Mouse (Mus musculus): ENCODE measurements around the gene Kdm6a. TPM values are rescaled to one million over a fixed set of nuclear protein-coding genes. Genes with fewer than 3 reads are reported as not detected.

The Kdm6a gene
- 9.0 and 9.6 TPM in 2 replicates for polyA plus RNA-seq (2015; fragmentation: Nextera tagmentation; extraction: Ambion mirVana)

- peak within 1 kb of the TSS; percentile 64 for H3K4me2 ChIP-seq (replicated peaks; ENCODE audit: low read depth)
- no peaks in the 10 kb centered on the region for H3K9me3 ChIP-seq (ENCODE audit: control insufficient read depth, low read length)
- WGBS: under 1% methylated on average over 45 of the region's 50 CpGs
- peak within 1 kb of the TSS; percentile 95 for H3K27ac ChIP-seq (replicated peaks)
- peak within 1 kb of the TSS; percentile 91 for H3K9ac ChIP-seq (ENCODE audit: low read length)
- H3K4me3 ChIP-seq (ENCODE audit: low read depth, low read length): peak within 1 kb of the TSS; percentile 83
- H3K36me3 ChIP-seq (ENCODE audit: control insufficient read depth, insufficient read depth, low read length): no peaks in the 10 kb centered on the region
- H3K27me3 ChIP-seq (ENCODE audit: control insufficient read depth, insufficient read depth, low read length): no peaks in the 10 kb centered on the region
- peak; percentile 98 for ATAC-seq (ENCODE audit: low FRiP score, low TSS enrichment)
- no peaks in the 10 kb centered on the region for H3K4me1 ChIP-seq (replicated peaks; ENCODE audit: control insufficient read depth, insufficient read depth)
- DNase-seq (ENCODE audit: low spot score): peak; percentile 98
- no peak for TF ChIP-seq EP300 (optimal IDR thresholded peaks at IDR 0.05)
- no peak for TF ChIP-seq CTCF (IDR thresholded peaks at IDR 0.05; ENCODE audit: low read depth)
Observed at GRCm38 (mm10) chrX:18162192-18162857, at the start of gene Kdm6a. Kdm6a (plus strand) TSS chrX:18162575.

GRCm38 (mm10) chrX:18145557-18145956 is 16.8 kb upstream of the Kdm6a start, which contains the start of gene Dusp21:
Dusp21 (plus strand) TSS chrX:18145857.
- H3K4me2 ChIP-seq (replicated peaks; ENCODE audit: low read depth): no peak within 1 kb of the TSS
- H3K9me3 ChIP-seq (ENCODE audit: control insufficient read depth, low read length): no peaks in the 10 kb centered on the region
- H3K9ac ChIP-seq (ENCODE audit: low read length): no peak within 1 kb of the TSS
- no peaks in the 10 kb centered on the region for H3K27me3 ChIP-seq (ENCODE audit: control insufficient read depth, insufficient read depth, low read length)
- no peak for ATAC-seq (ENCODE audit: low FRiP score, low TSS enrichment)
- H3K4me1 ChIP-seq (replicated peaks; ENCODE audit: control insufficient read depth, insufficient read depth): no peaks in the 10 kb centered on the region
- no peak for TF ChIP-seq EP300 (optimal IDR thresholded peaks at IDR 0.05)
- no peak for TF ChIP-seq CTCF (IDR thresholded peaks at IDR 0.05; ENCODE audit: low read depth)
- H3K36me3 ChIP-seq (ENCODE audit: control insufficient read depth, insufficient read depth, low read length): no peaks in the 10 kb centered on the region
- no peak within 1 kb of the TSS for H3K4me3 ChIP-seq (ENCODE audit: low read depth, low read length)
- WGBS: 88% methylated on average over 1 of the region's 1 CpGs
- no peak within 1 kb of the TSS for H3K27ac ChIP-seq (replicated peaks)
- DNase-seq (ENCODE audit: low spot score): no peak

- Histone ChIP-seq H3K27ac (replicated peaks) (no peak overlapping the region), H3K4me1 (replicated peaks; ENCODE audit: control insufficient read depth, insufficient read depth) (no peaks in the 10 kb centered on the region), H3K27me3 (ENCODE audit: control insufficient read depth, insufficient read depth, low read length) (no peaks in the 10 kb centered on the region), H3K36me3 (ENCODE audit: control insufficient read depth, insufficient read depth, low read length) (no peaks in the 10 kb centered on the region), H3K9me3 (ENCODE audit: control insufficient read depth, low read length) (no peaks in the 10 kb centered on the region), H3K9ac (ENCODE audit: low read length) (no peak overlapping the region), H3K4me3 (ENCODE audit: low read depth, low read length) (no peak overlapping the region; the same call in 1 of the 2 replicates), H3K4me2 (replicated peaks; ENCODE audit: low read depth) (no peak overlapping the region; the same call in 1 of the 2 replicates)
- WGBS: 70% methylated on average over 4 of the region's 4 CpGs
- DNase-seq (ENCODE audit: low spot score): no peak
- ATAC-seq (ENCODE audit: low FRiP score, low TSS enrichment): no peak
- TF ChIP-seq EP300 (optimal IDR thresholded peaks at IDR 0.05) (no peak), CTCF (IDR thresholded peaks at IDR 0.05; ENCODE audit: low read depth) (no peak)
Observed at GRCm38 (mm10) chrX:18160734-18161442, 1.5 kb upstream of the Kdm6a start.

- H3K4me2 ChIP-seq (replicated peaks; ENCODE audit: low read depth): peak overlapping the region; percentile 64
- TF ChIP-seq EP300 (optimal IDR thresholded peaks at IDR 0.05) (no peak), CTCF (IDR thresholded peaks at IDR 0.05; ENCODE audit: low read depth) (peak; percentile 26; the same call in 1 of the 2 replicates)
- DNase-seq (ENCODE audit: low spot score) (no peak), ATAC-seq (ENCODE audit: low FRiP score, low TSS enrichment) (peak; percentile 69)
- H3K4me1 ChIP-seq (replicated peaks; ENCODE audit: control insufficient read depth, insufficient read depth): no peaks in the 10 kb centered on the region
- H3K9me3 ChIP-seq (ENCODE audit: control insufficient read depth, low read length): no peaks in the 10 kb centered on the region
- H3K27me3 ChIP-seq (ENCODE audit: control insufficient read depth, insufficient read depth, low read length): no peaks in the 10 kb centered on the region
- peak overlapping the region; percentile 60 for H3K4me3 ChIP-seq (ENCODE audit: low read depth, low read length)
- H3K27ac ChIP-seq (replicated peaks): peak overlapping the region; percentile 93
- H3K36me3 ChIP-seq (ENCODE audit: control insufficient read depth, insufficient read depth, low read length): no peaks in the 10 kb centered on the region
- peak overlapping the region; percentile 77 for H3K9ac ChIP-seq (ENCODE audit: low read length)
- under 1% methylated on average over 24 of the region's 28 CpGs for whole genome bisulfite sequencing
Observed at GRCm38 (mm10) chrX:18161796-18162191, 581 bp upstream of the Kdm6a start.

- under 1% methylated on average over 55 of the region's 95 CpGs for WGBS
- Histone ChIP-seq H3K9me3 (ENCODE audit: control insufficient read depth, low read length) (no peaks in the 10 kb centered on the region), H3K4me1 (replicated peaks; ENCODE audit: control insufficient read depth, insufficient read depth) (no peaks in the 10 kb centered on the region), H3K27ac (replicated peaks) (peak overlapping the region; percentile 95), H3K27me3 (ENCODE audit: control insufficient read depth, insufficient read depth, low read length) (no peaks in the 10 kb centered on the region), H3K4me2 (replicated peaks; ENCODE audit: low read depth) (peak overlapping the region; percentile 58), H3K4me3 (ENCODE audit: low read depth, low read length) (peak overlapping the region; percentile 83), H3K36me3 (ENCODE audit: control insufficient read depth, insufficient read depth, low read length) (no peaks in the 10 kb centered on the region), H3K9ac (ENCODE audit: low read length) (peak overlapping the region; percentile 91)
- ATAC-seq (ENCODE audit: low FRiP score, low TSS enrichment) (peak; percentile 61), DNase-seq (ENCODE audit: low spot score) (peak; percentile 60)
- TF ChIP-seq EP300 (optimal IDR thresholded peaks at IDR 0.05) (no peak), CTCF (IDR thresholded peaks at IDR 0.05; ENCODE audit: low read depth) (no peak; the same call in 1 of the 2 replicates)
Observed at GRCm38 (mm10) chrX:18162861-18163731, 721 bp downstream of the Kdm6a start.

Measured in stomach, postnatal 0 days (tissue).